8 mouse cellular contexts compared by ENCODE assay signal in the genomic region with DNA sequence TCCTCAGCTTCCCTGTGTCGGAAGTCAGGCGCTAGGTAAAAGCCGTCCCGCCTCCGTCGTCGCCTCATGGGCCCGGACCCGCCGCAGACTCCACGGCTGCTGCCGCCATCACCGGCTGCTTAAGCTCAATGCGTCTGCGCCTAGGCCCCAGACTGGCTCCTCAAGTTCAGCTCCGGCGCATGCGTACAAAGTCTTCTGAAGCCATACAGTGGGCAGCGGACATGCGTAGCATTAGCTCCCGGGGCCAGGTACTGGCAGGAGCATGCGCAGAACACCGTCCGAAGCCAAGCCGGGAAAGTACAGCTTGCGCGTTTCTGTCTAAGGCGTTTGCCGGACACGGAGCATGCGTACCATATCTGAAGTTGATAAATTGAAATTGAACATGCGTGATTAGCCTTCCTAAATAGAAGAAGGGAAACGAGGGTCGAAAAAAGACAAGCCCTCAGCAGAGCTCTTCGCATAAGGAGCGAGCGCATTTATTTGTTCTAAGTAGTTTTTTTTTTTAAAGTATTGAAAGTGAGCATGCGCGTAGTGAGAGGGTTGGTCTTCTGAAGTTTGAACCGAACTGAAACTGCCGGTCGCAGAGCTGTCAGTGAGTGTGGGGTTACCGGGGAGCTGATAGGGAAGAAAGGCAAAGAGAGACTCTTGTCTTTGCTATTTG. TPM values are rescaled to one million over a fixed set of nuclear protein-coding genes. Genes with fewer than 3 reads are reported as not detected.
DNase-seq lines count a peak whose midpoint lies in the region; ATAC-seq lines count a peak whose summit lies in the region.

A gene (minus strand): TSS at position 167 of the 661 bp plus-strand sequence.
A gene (plus strand): TSS at position 353 of the 661 bp plus-strand sequence.

- ATAC-seq in forebrain, embryonic 14.5 days = peak; percentile 99
- ATAC-seq in neural tube, embryonic 15.5 days (ENCODE audit: low FRiP score) = peak; percentile 98

- intact Hi-C loops in heart, postnatal 14 days (cut with DNase I) = no loop called here

- H3K4me3 ChIP-seq in forebrain, embryonic 14.5 days (ENCODE audit: low read depth, low read length) = peak within 1 kb of the TSS; percentile 96
- peak within 1 kb of the TSS; percentile 92 for H3K4me3 ChIP-seq in neural tube, embryonic 15.5 days (replicated peaks)

- H3K27me3 ChIP-seq in forebrain, embryonic 14.5 days (replicated peaks; ENCODE audit: control insufficient read depth, insufficient read depth, low read length) = no peaks in the 10 kb centered on the region
- no peaks in the 10 kb centered on the region for H3K27me3 ChIP-seq in neural tube, embryonic 15.5 days (replicated peaks)

- H3K36me3 ChIP-seq in forebrain, embryonic 14.5 days (ENCODE audit: control insufficient read depth, insufficient read depth, low read length) = no peaks in the 10 kb centered on the region
- H3K36me3 ChIP-seq in neural tube, embryonic 15.5 days = 0 out of 2 replicates have a peak, but pooled peaks cover 4% of the 10 kb centered on the region

- peak within 1 kb of the TSS; percentile 94 for H3K9ac ChIP-seq in forebrain, embryonic 14.5 days (ENCODE audit: low read length)
- H3K9ac ChIP-seq in neural tube, embryonic 15.5 days (replicated peaks) = peak within 1 kb of the TSS; percentile 91

- H3K4me1 ChIP-seq in forebrain, embryonic 14.5 days (ENCODE audit: control insufficient read depth, insufficient read depth, low read length) = peaks cover 8% of the 10 kb centered on the region; the same call in 1 of the 2 replicates
- H3K4me1 ChIP-seq in neural tube, embryonic 15.5 days = peaks cover 28% of the 10 kb centered on the region

- DNase-seq in ES-CJ7 (ENCODE audit: low read depth, low spot score) = peak; percentile 100
- peak; percentile 99 for DNase-seq in cerebellum, adult 11 months
- DNase-seq in forebrain, embryonic 14.5 days (ENCODE audit: low spot score) = peak; percentile 100
- peak; percentile 99 to 100 for DNase-seq in heart, postnatal 14 days
- peak; percentile 99 for DNase-seq in layer of hippocampus, adult 11-12 months (ENCODE audit: low spot score)
- peak; percentile 100 for DNase-seq in lung, adult 18-20 months
- DNase-seq in testis, postnatal 14 days (ENCODE audit: low spot score) = peak; percentile 100

- H3K27ac ChIP-seq in forebrain, embryonic 14.5 days (ENCODE audit: low read depth, low read length) = peak within 1 kb of the TSS; percentile 84
- peak within 1 kb of the TSS; percentile 91 for H3K27ac ChIP-seq in neural tube, embryonic 15.5 days (replicated peaks)

- under 1% methylated on average over 43 of the region's 43 CpGs for WGBS in forebrain, embryonic 14.5 days
- under 1% methylated on average over 43 of the region's 43 CpGs for WGBS in neural tube, embryonic 15.5 days

- peak within 1 kb of the TSS; percentile 83 for H3K4me2 ChIP-seq in forebrain, embryonic 14.5 days (ENCODE audit: low read length)
- peak within 1 kb of the TSS; percentile 65 for H3K4me2 ChIP-seq in neural tube, embryonic 15.5 days

- no peaks in the 10 kb centered on the region for H3K9me3 ChIP-seq in forebrain, embryonic 14.5 days (replicated peaks; ENCODE audit: control insufficient read depth, low read length)
- no peaks in the 10 kb centered on the region for H3K9me3 ChIP-seq in neural tube, embryonic 15.5 days (replicated peaks)

RNA-seq across cellular contexts. Expression of the first gene that starts in this region (rescaled TPM):
- 41.8 and 42.1 TPM in 2 replicates for polyA plus RNA-seq in forebrain, embryonic 14.5 days (2014; fragmentation: Nextera tagmentation; extraction: Ambion mirVana)
- total RNA-seq in heart, postnatal 14 days (2021) = 10 to 100 TPM; 22.5 to 24.4 TPM
- polyA plus RNA-seq in neural tube, embryonic 15.5 days (2015; fragmentation: Nextera tagmentation; extraction: Ambion mirVana) = 55.9 and 58.2 TPM in 2 replicates

RNA-seq across cellular contexts. Expression of the second gene that starts in this region (rescaled TPM):
- 10.0 and 11.0 TPM in 2 replicates for polyA plus RNA-seq in forebrain, embryonic 14.5 days (2014; fragmentation: Nextera tagmentation; extraction: Ambion mirVana)
- 1 to 10 TPM; 5.9 to 7.1 TPM for total RNA-seq in heart, postnatal 14 days (2021)
- polyA plus RNA-seq in neural tube, embryonic 15.5 days (2015; fragmentation: Nextera tagmentation; extraction: Ambion mirVana) = 6.6 and 7.7 TPM in 2 replicates

Comparison
In these comparisons a context has a peak if more than half of its experiments do, and no peak if none do; other contexts are left out.
1. Peak in every context shown above with its lines: DNase-seq, ATAC-seq, H3K4me3 ChIP-seq and H3K27ac ChIP-seq.